In genomic region chr3:145790233-145790632, GRCm38 (mm10) we compare ENCODE assay signal across 15 mouse cellular contexts. TPM values are rescaled to one million over a fixed set of nuclear protein-coding genes. Genes with fewer than 3 reads are reported as not detected.
DNase-seq lines count a peak whose midpoint lies in the region; ATAC-seq lines count a peak whose summit lies in the region.
"Had no signal": no experiment of that assay in that cellular context is flagged by ENCODE, and none has a peak within 500 bp of the region (broad histone marks: within the 10 kb centered on the region; RNA-seq: fewer than 3 reads in every experiment).

No protein-coding gene starts in this region.

- ATAC-seq in kidney, embryonic 14.5 days (ENCODE audit: low FRiP score, low TSS enrichment): peak; percentile 71

- H3K9me3 ChIP-seq in kidney, embryonic 14.5 days (ENCODE audit: control insufficient read depth, low read length): no peaks in the 10 kb centered on the region
- H3K9me3 ChIP-seq: embryonic facial prominence, embryonic 12.5 days had no signal

- no peak overlapping the region for H3K9ac ChIP-seq in kidney, embryonic 14.5 days (ENCODE audit: low read depth, low read length)
- H3K9ac ChIP-seq: embryonic facial prominence, embryonic 12.5 days; limb, embryonic 13.5 days had no signal

- no peak overlapping the region for H3K4me2 ChIP-seq in kidney, embryonic 14.5 days (replicated peaks; ENCODE audit: low read depth, low read length)
- H3K4me2 ChIP-seq: embryonic facial prominence, embryonic 12.5 days; limb, embryonic 13.5 days had no signal

- H3K27ac ChIP-seq in kidney, embryonic 14.5 days (ENCODE audit: low read depth, low read length): peak overlapping the region; percentile 20; the same call in 1 of the 2 replicates
- H3K27ac ChIP-seq: layer of hippocampus, adult 2 months had no signal

- WGBS in kidney, embryonic 14.5 days: 30% methylated on average over 3 of the region's 3 CpGs

- H3K4me1 ChIP-seq in kidney, embryonic 14.5 days (ENCODE audit: control insufficient read depth, insufficient read depth, low read length): peaks cover 15% of the 10 kb centered on the region; the same call in 1 of the 2 replicates
- H3K4me1 ChIP-seq: embryonic facial prominence, embryonic 12.5 days had no signal

- H3K36me3 ChIP-seq in kidney, embryonic 14.5 days (ENCODE audit: control insufficient read depth, insufficient read depth, low read length): no peaks in the 10 kb centered on the region
- H3K36me3 ChIP-seq: embryonic facial prominence, embryonic 12.5 days; limb, embryonic 13.5 days had no signal

- no peak overlapping the region for H3K4me3 ChIP-seq in kidney, embryonic 14.5 days (ENCODE audit: low read length)
- H3K4me3 ChIP-seq: embryonic facial prominence, embryonic 12.5 days; layer of hippocampus, adult 2 months; limb, embryonic 13.5 days had no signal

- intact Hi-C loops in heart, postnatal 25 days (cut with DNase I): no loop called here
- intact Hi-C loops in gastrocnemius, postnatal 36 days (cut with DNase I): loop anchor here (10.0 kb wide), 1 partner anchor 105 kb away; no protein-coding TSS in a partner anchor

- no peaks in the 10 kb centered on the region for H3K27me3 ChIP-seq in kidney, embryonic 14.5 days (ENCODE audit: control insufficient read depth, insufficient read depth, low read length)
- H3K27me3 ChIP-seq: embryonic facial prominence, embryonic 12.5 days; limb, embryonic 13.5 days had no signal

- DNase-seq in heart, adult 18-20 months: peak; percentile 12 to 31
- no peak for DNase-seq in heart, postnatal 25 days (ENCODE audit: low spot score)
- no peak for DNase-seq in kidney, postnatal 14 days
- DNase-seq in gastrocnemius, adult 8-10 months (ENCODE audit: low spot score in 2 of 2): peak; percentile 54 to 59
- DNase-seq in gastrocnemius, postnatal 36 days: peak; percentile 17 to 22
- no peak for DNase-seq in adrenal gland, adult 18-20 months (ENCODE audit: low spot score in 2 of 2)
- DNase-seq: adrenal gland, adult 2 months; cerebellum, adult 11-12 months; kidney, adult 11 months; right cerebral cortex, postnatal 4 days had no signal

RNA-seq across cellular contexts. Expression of gene Ddah1, which starts 31.8 kb away (rescaled TPM):
- total RNA-seq in heart, adult 18-20 months (2021): 1 to 10 TPM; 6.4 to 8.2 TPM
- total RNA-seq in heart, postnatal 25 days (2021): 1 to 10 TPM; 8.6 to 9.6 TPM
- 63.2 and 65.5 TPM in 2 replicates for polyA plus RNA-seq in kidney, embryonic 14.5 days (2014; fragmentation: Nextera tagmentation; extraction: Ambion mirVana)
- total RNA-seq in gastrocnemius, adult 8-10 months (2022): 1 to 10 TPM; 1.7 to 3.0 (median 2.2) TPM
- total RNA-seq in gastrocnemius, postnatal 36 days (2021): 1 to 10 TPM; 2.7 to 4.0 TPM
- 1 to 10 TPM; 2.4 to 3.5 TPM for total RNA-seq in adrenal gland, adult 18-20 months (2021)
- total RNA-seq: common myeloid progenitor, adult 5-6 weeks had no signal

Comparison
In these comparisons a context has a peak if more than half of its experiments do, and no peak if none do; other contexts are left out.
1. DNase-seq: peak in heart, adult 18-20 months (2 of 2), gastrocnemius, adult 8-10 months (2 of 2) and gastrocnemius, postnatal 36 days (2 of 2); none in heart, postnatal 25 days (single experiment), kidney, postnatal 14 days (single experiment) and adrenal gland, adult 18-20 months (0 of 2).